Mouse (Mus musculus) left cerebral cortex, adult 18-20 months (tissue): ENCODE data around the gene Kif6. TPM values are rescaled to one million over a fixed set of nuclear protein-coding genes. Genes with fewer than 3 reads are reported as not detected.

Experiments
- DNase-seq, 2 experiments: peaks; one replicate each; pipeline ENCODE4 v3.0.0; 2021 to 2022; ENCODE audit warnings: low spot score in 2 of 2, mixed read lengths in 1 of 2
- total RNA-seq, 2 experiments: library from RNA; stranded (reverse); gene quantifications; 2 replicates each; pipeline ENCODE4 v1.2.3; 2021

Kif6 gene
- total RNA-seq, 2 experiments from 2014 or later, result 2.3 to 4.1 TPM

DNA sequence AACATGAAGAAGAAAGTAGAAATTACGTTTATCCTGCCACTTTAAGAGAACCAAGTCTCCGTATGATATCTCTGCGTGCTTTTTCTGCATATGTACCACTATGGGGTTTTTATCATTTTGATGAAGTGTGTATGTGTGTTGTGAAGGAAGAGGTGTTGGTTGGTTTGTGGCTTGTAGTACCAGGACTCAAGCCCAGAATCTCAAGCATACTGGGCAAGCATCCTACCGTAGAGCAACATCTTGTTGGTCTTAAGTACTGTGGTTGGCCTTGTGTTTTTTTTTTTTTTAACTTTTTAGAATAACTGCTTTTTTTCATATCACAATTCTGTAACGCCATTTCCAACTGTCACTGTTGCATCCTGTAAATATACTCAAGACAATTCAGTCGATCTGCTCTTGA lies 277.5 kb downstream of the Kif6 start:
- no peak for DNase-seq

GRCm38 (mm10) chr17:49894471-49894870 lies 279.5 kb downstream of the Kif6 start:
- no peak for DNase-seq

DNA sequence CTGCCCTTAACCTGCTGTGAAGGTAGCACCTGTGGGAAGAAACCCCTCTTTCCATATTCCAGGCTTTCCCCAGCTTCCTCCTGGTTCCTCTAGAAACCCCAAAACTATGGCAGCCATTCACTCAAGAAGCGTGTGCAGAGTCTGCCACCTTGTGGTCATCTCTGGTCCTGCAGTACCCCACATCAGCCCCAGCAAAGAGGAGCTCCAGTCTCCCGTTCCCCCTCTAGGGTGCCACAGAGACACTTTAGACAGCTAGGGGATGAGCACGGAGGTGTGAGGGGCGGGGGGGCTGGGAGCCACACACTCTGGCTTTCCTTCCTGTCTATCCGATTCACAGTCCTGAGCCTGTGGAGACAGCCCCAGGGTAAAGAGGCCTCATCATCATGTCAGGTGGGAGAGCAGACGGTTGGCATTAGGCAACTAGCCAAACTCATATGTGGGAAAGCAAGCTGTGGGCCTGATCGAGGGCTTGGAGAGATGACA lies 284.0 kb downstream of the Kif6 start:
- DNase-seq, result peak; percentile 86

- no peak for DNase-seq
Observed at GRCm38 (mm10) chr17:49902613-49903012, 287.7 kb downstream of the Kif6 start.

DNA sequence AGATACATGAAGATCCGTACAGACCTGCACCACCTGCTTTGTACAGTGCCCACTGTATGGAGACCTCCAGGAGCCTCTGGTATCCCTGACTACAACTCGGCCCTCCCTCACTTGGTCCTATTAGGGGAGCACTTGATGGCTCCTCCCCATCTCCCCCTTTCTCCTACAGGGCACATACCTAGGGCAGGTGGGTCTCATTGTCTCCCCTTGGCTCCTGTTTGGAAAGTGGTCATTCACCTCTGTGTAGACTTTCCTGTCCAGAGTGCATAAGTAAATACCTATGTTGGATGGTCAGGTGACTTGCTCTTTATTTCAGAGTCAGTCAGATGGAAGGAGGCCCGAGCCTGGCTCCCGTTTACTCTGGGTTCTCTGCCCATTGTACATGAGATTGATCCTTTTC lies 308.5 kb downstream of the Kif6 start:
- no peak for DNase-seq

DNA sequence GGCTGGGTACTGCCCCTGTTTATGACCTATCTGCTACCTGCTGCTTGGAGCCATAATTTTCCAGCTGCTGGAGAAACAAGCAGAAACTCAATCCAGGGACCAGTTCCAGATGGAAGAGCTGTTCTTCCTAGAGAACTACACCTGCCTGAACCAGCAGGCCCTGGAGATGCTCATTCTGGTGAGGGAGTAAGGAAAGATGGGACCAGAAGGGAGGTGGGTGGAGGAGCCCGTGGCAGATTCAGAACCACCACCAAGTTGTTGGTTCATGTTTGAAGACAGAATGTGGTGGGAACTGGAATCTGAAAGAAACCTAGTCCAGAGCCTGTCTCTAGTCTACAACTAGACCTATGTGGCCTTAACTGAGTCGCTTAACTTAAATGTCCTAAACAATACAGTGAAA lies 312.7 kb downstream of the Kif6 start:
- DNase-seq, result peak in 1 of 2 experiments; percentile 18

DNA sequence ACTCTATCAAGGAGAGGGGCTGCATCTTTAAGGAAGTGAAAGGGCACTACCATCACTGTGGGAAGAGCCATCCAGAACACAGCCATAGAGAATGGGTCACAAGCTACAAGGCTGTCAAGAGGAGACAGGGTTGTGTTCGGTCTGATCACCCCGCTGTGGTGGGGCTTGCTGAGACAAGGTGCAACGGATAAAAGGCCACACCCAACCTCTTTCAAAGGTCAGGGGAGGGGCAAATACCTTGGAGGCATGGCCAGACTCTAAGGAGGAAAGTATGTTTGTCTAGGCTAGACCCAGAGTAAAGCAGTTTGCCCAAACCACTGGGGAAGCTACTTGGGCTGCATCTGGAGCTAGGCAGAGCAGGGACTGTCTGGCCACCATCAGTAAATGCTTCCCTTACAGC lies 318.9 kb downstream of the Kif6 start:
- no peak for DNase-seq

DNA sequence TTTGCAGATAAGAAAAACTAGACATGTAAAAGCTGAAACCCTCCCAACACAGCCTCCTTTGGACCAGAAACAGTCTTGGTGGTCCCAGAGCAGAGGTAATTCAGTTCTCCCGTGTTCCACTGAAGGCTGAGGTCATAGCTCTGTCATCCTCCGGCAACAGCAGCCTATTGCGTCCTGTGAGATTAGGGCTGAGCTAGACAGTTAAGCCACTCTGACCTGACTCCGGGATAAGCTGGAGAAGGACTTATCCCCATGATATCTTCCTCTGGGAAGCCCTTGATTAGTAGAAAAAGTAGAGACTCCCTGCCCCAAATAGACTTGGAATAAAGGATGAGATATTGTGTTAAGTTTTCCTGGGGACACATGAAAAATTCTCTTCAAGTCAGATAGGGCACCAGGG lies 319.6 kb downstream of the Kif6 start:
- no peak for DNase-seq

DNA sequence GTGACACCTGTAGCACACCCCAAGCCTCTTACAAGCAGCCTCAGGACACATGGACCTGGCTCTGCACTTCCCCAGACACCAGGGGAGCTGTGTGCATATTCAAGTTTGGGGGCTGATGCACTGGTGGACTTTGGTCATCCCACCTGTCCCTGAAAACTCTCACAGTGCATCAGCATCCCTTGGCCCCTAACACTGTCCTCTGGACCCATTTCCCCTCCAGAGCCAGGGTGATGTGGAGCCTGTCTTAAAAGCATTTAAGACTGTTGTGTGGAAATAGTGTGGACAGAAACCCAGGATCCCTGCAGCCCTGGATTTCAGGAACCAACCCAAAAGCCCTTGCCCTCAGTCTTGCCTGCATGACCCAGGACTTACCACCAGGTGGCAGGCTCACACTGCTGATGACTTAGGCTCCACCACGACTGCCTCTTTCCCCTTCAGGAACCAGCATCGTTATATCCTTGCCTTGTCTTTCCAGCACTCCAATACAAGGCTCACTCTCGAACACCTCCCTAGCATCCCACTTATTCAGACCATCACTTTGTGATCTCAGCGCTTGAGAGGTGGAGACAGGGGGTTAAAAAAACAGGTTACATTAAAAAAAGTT lies 320.8 kb downstream of the Kif6 start:
- DNase-seq, result peak; percentile 78 to 87

DNA sequence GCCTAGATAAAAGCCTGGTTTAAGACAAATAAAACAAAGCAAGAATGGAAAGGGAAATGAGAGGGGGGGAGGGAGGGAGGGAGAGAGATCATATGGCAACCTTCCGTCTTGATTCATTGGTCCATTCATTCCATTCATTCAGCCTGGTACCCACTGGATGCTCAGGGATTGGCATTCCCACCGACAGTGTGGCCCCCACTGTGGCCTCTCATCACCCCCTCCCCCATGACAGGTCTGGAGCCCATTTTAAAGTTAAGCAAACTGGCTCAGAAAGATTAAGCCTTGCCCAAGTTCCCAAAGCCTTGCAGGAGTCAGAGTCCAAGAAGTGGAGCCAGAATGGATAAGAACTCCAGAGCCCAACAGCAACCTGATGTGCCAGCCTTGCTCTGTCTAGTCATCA lies 321.3 kb downstream of the Kif6 start:
- DNase-seq, result no peak

- no peak for DNase-seq
Observed at GRCm38 (mm10) chr17:49939146-49939545, 324.2 kb downstream of the Kif6 start.

DNA sequence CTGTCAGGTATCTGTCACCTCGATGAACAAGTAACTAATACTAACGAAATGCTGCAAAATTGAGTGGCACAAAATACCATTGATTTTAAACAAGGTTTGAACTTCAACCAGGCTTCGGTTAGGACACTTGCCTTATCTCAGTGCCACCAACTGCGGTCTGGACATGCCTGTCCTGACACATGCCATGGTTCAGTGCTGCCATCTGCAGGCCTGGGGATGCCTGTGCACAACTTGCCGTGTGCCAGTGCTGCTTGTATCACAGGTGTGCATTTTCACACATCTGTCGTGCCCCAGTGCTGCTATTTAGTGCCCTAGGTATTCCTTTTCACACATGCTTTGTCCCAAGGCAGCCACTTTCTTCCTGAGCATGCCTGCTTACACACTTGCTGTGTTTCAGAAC lies 327.7 kb downstream of the Kif6 start:
- peak in 1 of 2 experiments; percentile 29 for DNase-seq

DNA sequence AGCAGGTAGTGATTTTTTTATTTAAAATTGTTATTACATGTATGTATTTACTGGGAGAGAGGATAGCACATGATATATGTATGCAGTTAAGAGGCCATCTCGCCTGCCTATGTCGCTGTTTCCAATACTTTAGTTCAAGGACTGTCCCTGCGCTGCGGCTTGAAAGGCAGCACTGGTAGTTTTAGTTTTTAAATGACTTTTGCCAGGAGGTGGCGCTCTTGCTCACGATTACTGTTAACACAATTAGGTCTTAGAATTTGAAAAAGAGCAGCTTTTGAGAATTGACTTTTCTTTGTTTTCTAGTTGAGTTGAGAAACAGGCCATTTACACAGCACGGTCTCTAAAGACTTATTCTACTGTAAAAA lies 336.5 kb downstream of the Kif6 start:
- DNase-seq, result peak; percentile 81 to 88

GRCm38 (mm10) chr17:49951856-49952607 lies 337.1 kb downstream of the Kif6 start:
- no peak for DNase-seq

GRCm38 (mm10) chr17:49959021-49959420 lies 344.1 kb downstream of the Kif6 start:
- no peak for DNase-seq

Other genes starting within 250 kb of the Kif6 start
- gene Mocs1, start 186.8 kb upstream of the Kif6 start, total RNA-seq, result 10 to 100 TPM; 14.6 to 15.2 TPM
- 10 to 100 TPM; 40.7 to 45.9 TPM for gene Daam2, start 50.8 kb upstream of the Kif6 start, total RNA-seq